Mouse (Mus musculus): ENCODE results near the gene Cxcr2. TPM values are rescaled to one million over a fixed set of nuclear protein-coding genes. Genes with fewer than 3 reads are reported as not detected.
"Not testable (repeated sequence)": the region's sequence is repeated elsewhere in the genome, so short reads cannot be mapped to it uniquely, and the experiment has no call there.

Gene Cxcr2
- total RNA-seq, 2 experiments from 2014 or later, result 0.14 to 0.17 TPM

DNA sequence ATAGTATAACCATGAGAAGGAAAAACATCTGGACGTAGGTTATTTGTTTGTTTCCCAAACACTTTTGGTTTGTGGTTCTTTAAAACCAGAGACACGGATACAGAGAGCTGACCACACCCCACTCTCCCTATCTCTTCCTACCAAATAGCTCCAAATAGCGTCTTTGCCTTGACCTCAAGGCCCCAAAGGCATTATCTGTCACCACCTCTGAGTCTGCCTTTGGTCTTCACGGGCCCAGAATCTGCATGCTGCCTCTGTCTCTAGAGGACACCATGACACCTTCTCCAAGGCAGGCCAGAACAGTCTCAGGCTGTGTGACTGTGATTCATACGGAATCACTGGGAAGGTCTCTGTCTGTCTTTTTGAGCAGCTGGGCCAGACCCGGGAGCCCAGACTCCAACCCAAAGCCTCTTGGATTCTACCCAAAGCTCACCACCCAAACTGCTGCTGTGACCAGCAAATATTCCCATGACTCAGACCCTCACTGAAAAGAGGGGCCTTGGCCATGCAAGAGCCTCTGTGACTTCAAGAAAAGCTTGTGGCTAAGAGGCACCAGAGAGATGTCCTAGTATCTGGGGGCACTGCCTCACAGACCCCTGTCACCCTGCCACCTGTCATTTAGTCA, 18.4 kb upstream of the Cxcr2 start:
- intact Hi-C loops (cut with DNase I), result no loop called here
- no peak for DNase-seq

GRCm38 (mm10) chr1:74139415-74139814, 14.4 kb upstream of the Cxcr2 start:
- DNase-seq, result no peak
- intact Hi-C loops (cut with DNase I), result no loop called here

DNA sequence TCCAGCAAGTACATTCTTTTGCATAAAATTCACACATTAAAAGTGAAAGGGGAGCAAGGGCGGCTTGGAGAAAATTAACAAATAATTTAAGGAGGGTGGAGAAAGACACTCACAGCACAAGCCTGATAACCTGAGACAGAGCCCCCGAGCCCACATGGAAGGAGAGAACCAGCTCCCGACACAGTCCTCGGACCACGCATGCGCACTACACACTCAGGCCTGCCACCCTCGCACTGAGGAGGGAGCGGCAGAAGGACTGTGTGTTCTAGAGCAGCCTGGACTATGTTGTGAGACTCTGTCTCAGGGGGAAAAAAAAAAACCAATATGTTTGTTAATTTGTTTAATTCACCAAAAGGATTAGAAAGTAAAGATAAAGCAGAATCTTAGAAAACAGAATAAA, 12.0 kb upstream of the Cxcr2 start:
- intact Hi-C loops (cut with DNase I), result no loop called here
- DNase-seq, result no peak

GRCm38 (mm10) chr1:74149106-74149885, 4.5 kb upstream of the Cxcr2 start:
- no peak for DNase-seq
- intact Hi-C loops (cut with DNase I), result no loop called here

DNA sequence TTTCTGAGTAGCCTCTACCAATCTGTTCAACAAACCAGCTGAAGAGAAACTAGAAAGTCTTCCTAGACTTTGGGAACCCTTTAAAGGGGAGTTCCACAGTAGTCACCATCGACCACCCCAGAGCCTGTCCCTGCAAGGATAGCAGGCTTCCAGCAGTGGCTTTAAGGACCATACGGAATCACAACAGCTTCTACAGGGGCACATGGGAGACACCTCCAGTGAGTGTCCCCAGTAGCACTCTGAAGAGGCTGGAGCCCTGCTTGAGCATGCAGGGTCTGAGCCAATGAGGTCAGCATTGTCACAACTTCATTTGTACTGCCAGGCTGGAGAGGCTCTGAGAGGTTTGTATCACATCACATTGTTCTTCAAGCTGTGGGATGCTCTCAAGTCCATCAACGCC, 3.7 kb upstream of the Cxcr2 start:
- DNase-seq, result no peak
- intact Hi-C loops (cut with DNase I), result no loop called here

DNA sequence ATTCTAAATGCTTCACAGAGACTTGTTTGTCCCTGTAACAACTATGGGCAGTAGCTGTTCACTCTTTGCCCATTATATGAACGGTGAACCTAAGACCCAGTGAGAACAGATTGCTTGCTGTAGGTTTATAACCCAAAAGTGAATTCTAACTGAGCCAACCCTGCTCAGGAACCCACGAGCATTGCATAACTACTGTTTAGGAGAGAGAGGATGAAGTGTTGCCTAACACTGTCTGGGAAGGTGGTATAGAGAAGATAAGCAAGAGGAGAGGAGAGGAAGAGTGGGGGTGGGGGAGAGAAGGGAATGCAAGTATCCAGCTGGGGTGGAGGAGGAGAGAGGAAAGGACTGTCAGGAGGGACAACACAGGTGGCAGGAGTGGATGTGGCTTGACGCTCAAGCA, 2.7 kb upstream of the Cxcr2 start:
- DNase-seq, result no peak
- intact Hi-C loops (cut with DNase I), result no loop called here

DNA sequence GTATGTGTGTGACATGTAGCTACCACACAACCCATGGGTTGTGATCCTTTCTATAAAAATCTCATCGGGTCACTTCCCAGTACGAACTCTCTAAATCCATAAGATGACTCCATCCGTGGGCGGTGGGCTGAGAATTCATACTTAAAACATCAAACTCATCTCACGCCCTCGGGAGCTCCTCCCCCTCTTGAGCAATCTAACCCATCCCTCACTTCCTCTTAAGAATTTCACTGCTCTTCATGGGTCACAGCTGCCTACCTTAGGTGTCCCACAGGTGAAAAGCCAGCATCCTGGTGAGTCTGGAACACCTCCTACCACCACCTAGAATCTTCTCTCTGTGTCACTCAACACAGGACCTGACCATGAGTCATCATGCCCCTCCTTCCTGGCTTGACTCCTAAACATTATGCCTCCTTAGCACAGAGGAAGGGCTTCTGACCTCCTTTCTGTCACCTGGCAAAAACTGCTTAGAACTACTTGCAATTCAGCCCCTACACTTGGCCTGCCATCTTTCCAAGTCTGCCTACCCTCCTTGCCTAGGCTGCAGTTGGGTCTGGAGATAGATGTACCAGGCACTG, 1.7 kb downstream of the Cxcr2 start:
- intact Hi-C loops (cut with DNase I), result no loop called here
- DNase-seq, result no peak

DNA sequence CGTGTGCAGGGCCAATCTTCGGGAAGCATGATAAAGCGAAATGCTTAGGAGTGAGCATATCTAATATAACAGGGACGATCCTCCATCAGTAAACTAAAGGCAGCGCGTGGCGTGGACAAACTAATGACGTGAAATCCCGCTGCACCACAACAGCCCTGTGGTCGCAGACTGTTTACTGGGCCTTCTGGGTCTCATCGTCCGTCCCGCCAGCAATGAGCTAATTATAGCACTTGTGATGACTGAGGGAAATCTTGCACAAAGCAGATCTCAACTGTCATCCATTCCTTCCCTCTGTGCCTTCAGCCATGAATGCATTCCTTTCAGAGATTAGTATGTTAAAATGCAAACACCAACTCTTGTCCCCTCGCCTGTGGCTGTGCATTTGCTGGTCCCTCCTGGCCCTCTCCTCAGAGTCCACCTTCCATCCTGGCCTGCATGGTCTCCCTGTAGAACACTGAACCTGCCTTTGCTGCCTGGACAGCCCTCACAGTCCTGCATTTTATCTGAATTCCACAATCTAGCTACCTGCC, 2.7 kb downstream of the Cxcr2 start:
- DNase-seq, result no peak
- intact Hi-C loops (cut with DNase I), result no loop called here

DNA sequence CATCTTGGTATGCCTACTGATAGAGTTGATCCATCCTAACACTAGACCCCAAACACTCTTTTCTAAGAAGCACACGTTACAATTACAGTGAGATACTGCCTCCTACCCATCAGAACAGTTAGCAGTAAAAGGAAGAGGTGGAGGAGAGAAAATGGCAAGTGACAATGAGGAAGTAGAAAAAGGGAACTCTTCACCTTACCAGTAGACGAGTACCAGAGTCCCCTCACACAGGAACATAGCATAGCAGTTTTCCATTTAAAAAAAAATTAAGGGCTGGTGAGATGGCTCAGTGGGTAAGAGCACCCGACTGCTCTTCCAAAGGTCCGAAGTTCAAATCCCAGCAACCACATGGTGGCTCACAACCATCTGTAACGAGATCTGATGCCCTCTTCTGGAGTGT, 5.8 kb downstream of the Cxcr2 start:
- intact Hi-C loops (cut with DNase I); DNase-seq: not testable (repeated sequence)

DNA sequence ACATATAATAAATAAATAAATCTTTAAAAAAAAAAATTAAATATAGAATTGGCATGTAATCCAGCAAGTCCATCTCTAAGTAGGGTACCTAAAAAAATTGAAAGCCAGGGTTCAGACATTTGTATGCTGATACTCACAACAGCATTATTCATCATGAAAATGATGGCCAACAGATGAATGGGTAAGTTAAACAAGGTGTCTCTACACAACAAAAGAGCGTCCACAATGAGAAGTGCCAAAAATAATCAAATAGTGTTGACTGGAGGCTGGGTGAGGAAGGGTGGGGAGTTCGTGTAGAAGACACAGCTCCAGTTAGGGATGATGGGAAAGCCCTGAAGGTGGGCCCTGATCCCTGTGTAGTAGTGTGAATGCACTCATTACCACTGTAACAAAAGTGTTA, 6.2 kb downstream of the Cxcr2 start:
- no peak for DNase-seq
- intact Hi-C loops (cut with DNase I), result no loop called here

- intact Hi-C loops (cut with DNase I), result no loop called here
Observed at GRCm38 (mm10) chr1:74167136-74167535, 13.3 kb downstream of the Cxcr2 start.

GRCm38 (mm10) chr1:74169721-74170120, 15.9 kb downstream of the Cxcr2 start:
- DNase-seq, result no peak
- intact Hi-C loops (cut with DNase I), result loop anchor here (1.0 kb wide), 1 partner anchor 16 kb away; no protein-coding TSS in a partner anchor

More at GRCm38 (mm10) chr1:74167136-74167535, 13.3 kb downstream of the Cxcr2 start:
- DNase-seq, result no peak

GRCm38 (mm10) chr1:74172722-74173121, 18.9 kb downstream of the Cxcr2 start:
- intact Hi-C loops (cut with DNase I), result no loop called here
- no peak for DNase-seq

DNA sequence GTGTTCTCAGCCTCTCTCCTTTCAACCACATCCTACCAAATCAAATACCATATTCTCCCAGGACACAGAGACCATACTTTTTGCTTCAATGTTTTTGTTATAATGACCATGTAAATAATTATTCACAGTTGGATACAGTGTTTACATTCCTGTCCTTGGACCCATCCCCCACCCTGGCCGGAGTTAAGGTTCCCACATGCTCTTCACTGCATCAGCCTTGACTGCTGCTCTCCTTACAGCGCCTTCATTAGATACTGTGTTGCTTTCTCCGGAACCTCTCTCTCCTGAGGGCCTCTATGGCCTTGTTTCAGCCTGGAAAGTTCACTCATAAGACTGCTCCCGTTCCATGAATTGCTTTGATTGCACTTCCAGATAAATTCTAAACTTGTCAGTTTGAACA, 21.9 kb downstream of the Cxcr2 start:
- DNase-seq, result no peak
- intact Hi-C loops (cut with DNase I), result no loop called here

DNA sequence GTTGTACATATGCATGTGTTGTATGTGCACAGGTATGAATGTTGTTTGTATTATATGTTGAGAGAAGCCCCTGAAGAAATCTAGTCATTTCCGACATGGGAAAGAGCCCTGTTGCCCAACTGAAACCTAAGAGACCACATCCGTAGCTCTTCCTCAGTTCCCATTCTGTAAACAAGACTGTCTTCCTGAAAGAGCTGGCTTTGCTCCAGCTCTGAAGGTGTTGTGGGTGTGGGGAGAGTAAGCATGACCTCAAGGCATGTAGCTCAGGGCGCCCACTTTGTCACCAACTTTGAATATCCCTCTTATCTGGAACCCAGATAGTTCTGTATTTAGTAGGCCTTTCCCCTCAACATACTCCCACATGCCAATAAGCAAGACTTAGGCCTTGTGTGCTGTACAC, 24.8 kb downstream of the Cxcr2 start:
- intact Hi-C loops (cut with DNase I), result no loop called here
- DNase-seq, result no peak

- intact Hi-C loops (cut with DNase I), result no loop called here
- peak; percentile 24 to 36 for DNase-seq
Observed at GRCm38 (mm10) chr1:74179624-74180408, 26.0 kb downstream of the Cxcr2 start.

DNA sequence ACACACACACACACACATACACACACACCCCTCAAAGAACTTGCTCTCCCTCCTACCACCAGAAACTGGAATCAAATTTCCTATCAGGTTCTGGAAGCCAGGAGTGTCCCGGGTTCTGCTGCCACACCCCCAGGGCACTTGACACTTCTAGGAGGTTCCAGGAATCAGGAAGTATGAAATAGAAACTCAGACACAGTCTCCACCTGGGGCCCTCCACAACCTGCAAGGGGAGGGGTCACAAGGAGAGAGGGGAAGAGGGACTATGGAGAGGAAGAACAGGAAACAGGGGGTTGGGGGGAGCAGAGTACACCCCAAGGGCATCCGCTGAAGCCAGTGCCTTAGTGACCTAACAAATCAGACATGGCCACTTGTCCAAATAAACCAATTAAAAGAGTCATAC, 27.7 kb downstream of the Cxcr2 start:
- DNase-seq, result no peak
- intact Hi-C loops (cut with DNase I), result no loop called here

DNA sequence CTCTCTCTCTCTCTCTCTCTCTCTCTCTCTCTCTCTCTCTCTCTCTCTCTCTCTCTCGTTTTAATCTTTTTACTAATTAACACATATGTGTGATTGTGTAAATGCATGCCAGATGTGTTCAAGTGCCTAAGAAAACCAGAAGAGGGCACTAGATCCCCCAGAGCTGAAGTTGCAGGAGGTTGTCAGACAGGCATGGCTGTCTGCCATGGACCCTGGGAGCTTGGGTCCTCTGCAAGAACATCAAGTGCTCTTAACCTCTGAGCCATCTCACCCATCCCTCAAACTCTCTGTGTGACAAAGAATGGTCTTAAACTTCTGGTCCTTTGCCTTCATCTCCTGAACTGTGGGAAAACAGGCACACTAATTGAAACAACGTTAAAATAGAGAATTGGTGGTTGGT, 29.2 kb downstream of the Cxcr2 start:
- intact Hi-C loops (cut with DNase I), result no loop called here
- DNase-seq, result no peak

- DNase-seq, result no peak
- intact Hi-C loops (cut with DNase I), result loop anchor here (10.0 kb wide), 1 partner anchor 196 kb away; no protein-coding TSS in a partner anchor
Observed at GRCm38 (mm10) chr1:74190471-74190870, 36.7 kb downstream of the Cxcr2 start.

DNA sequence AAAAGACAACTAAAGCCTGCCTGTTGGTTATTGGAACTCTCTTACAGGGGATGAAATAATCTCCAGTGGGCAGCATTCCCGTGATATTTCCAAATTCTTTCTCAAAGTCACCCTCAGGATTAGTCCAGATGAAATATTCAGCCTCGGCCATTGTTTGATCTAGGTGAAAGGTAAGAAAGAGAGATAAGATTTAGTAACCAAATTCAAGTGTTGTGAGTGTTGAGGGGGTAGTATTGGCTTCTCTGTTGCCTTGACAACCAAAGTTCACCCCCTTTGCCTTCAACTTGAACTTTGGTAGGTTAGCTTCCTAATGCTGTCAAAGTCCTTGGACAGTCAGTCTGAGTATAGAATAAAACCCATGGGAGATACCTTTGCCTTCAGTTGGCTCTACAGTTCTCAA, 38.9 kb downstream of the Cxcr2 start:
- intact Hi-C loops (cut with DNase I), result loop anchor here (10.0 kb wide), 1 partner anchor 198 kb away; no protein-coding TSS in a partner anchor
- no peak for DNase-seq

- no peak for DNase-seq
- intact Hi-C loops (cut with DNase I), result loop anchor here (10.0 kb wide), 1 partner anchor 200 kb away; no protein-coding TSS in a partner anchor
Observed at GRCm38 (mm10) chr1:74194445-74194844, 40.7 kb downstream of the Cxcr2 start, which contains the start of gene Cxcr1. Cxcr1 (minus strand) TSS chr1:74194631.
